In the genomic region with DNA sequence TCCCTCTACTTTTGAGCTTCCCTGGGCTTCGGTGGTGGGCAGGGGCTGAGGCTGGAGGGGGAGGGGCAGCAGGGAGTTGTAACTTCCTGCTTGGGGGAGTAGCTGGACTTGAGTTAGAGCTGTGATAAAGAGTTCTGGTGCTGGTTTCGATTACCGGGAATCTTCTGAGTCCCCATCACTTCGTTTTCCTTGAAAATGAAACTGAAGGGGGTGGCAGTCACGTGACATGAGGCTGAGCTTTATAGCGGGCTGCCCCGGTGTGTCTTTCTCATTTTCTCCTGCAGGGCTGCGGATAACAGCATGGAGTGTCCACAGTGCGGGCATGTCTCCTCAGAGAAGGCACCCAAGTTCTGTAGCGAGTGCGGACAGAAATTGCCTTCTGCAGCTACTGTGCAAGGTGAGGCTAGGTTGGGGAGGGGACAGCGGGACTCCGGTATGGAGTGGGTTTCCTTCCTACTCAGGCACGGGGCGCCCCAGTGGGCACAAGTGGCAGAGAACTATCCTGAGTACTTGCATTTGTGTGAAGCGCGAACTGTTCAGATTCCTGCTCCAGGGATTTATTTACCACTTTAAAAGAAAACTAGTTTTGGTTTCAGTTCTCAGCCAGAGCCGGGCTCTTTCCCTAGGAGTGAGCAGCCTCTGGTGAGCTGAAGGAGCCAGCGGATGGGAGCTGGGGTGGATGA, we compare ENCODE assay signal across 8 mouse cellular contexts. TPM values are rescaled to one million over a fixed set of nuclear protein-coding genes. Genes with fewer than 3 reads are reported as not detected.
DNase-seq lines count a peak whose midpoint lies in the region; ATAC-seq and TF ChIP-seq lines count a peak whose summit lies in the region.

Gene Rnf213 (plus strand): TSS at position 301 of the 683 bp plus-strand sequence.

- peak; percentile 41; the same call in 1 of the 2 replicates for ATAC-seq in heart, embryonic 11.5 days (replicated peaks; ENCODE audit: insufficient number of reproducible peaks, low FRiP score, low TSS enrichment)
- peak; percentile 67 for ATAC-seq in liver, embryonic 13.5 days (ENCODE audit: low read depth)

- H3K27me3 ChIP-seq in heart, embryonic 11.5 days (ENCODE audit: control insufficient read depth, insufficient read depth, low read length) = peaks cover 14% of the 10 kb centered on the region
- H3K27me3 ChIP-seq in liver, embryonic 13.5 days = peaks cover 30% of the 10 kb centered on the region
- no peaks in the 10 kb centered on the region for H3K27me3 ChIP-seq in myocyte (ENCODE audit: control insufficient read depth, insufficient read depth, insufficient read length)
- H3K27me3 ChIP-seq in splenic B cell, adult 2 months (ENCODE audit: control insufficient read depth, insufficient read depth, low read length, poor library complexity, severe bottlenecking) = no peaks in the 10 kb centered on the region

- TF ChIP-seq POLR2A in embryonic fibroblast, embryonic 13.5 days (IDR thresholded peaks at IDR 0.05; ENCODE audit: low read depth, low read length) = peak; percentile 97
- peak; percentile 56 for TF ChIP-seq POLR2A in myocyte (IDR thresholded peaks at IDR 0.05; ENCODE audit: insufficient read length, low read depth)

- no peaks in the 10 kb centered on the region for H3K9me3 ChIP-seq in heart, embryonic 11.5 days (replicated peaks; ENCODE audit: control insufficient read depth, low read length)
- no peaks in the 10 kb centered on the region for H3K9me3 ChIP-seq in liver, embryonic 13.5 days (replicated peaks)

- H3K9ac ChIP-seq in heart, embryonic 11.5 days (ENCODE audit: low read depth, low read length) = peak within 1 kb of the TSS; percentile 75
- H3K9ac ChIP-seq in liver, embryonic 13.5 days = peak within 1 kb of the TSS; percentile 82

- H3K36me3 ChIP-seq in heart, embryonic 11.5 days (ENCODE audit: control insufficient read depth, insufficient read depth, low read length) = no peaks in the 10 kb centered on the region
- H3K36me3 ChIP-seq in liver, embryonic 13.5 days = peaks cover 6% of the 10 kb centered on the region
- no peaks in the 10 kb centered on the region for H3K36me3 ChIP-seq in myocyte (ENCODE audit: control insufficient read depth, insufficient read depth)
- no peaks in the 10 kb centered on the region for H3K36me3 ChIP-seq in splenic B cell, adult 2 months (ENCODE audit: control insufficient read depth, insufficient read depth, low read length, poor library complexity, severe bottlenecking)

- H3K4me3 ChIP-seq in embryonic fibroblast, embryonic 13.5 days (ENCODE audit: insufficient read depth, low read length) = peak within 1 kb of the TSS; percentile 83
- peak within 1 kb of the TSS; percentile 64 for H3K4me3 ChIP-seq in heart, embryonic 11.5 days (ENCODE audit: low read depth, low read length)
- peak within 1 kb of the TSS; percentile 81 for H3K4me3 ChIP-seq in liver, embryonic 13.5 days (replicated peaks)
- H3K4me3 ChIP-seq in myocyte = peak within 1 kb of the TSS; percentile 91

- peak within 1 kb of the TSS; percentile 96 for H3K4me2 ChIP-seq in heart, embryonic 11.5 days
- peak within 1 kb of the TSS; percentile 95 for H3K4me2 ChIP-seq in liver, embryonic 13.5 days
- peak within 1 kb of the TSS; percentile 85 for H3K4me2 ChIP-seq in myocyte (ENCODE audit: low read depth)

- H3K4me1 ChIP-seq in embryonic fibroblast, embryonic 13.5 days (ENCODE audit: control insufficient read depth, insufficient read depth, low read length) = peaks cover 6% of the 10 kb centered on the region
- peaks cover 27% of the 10 kb centered on the region for H3K4me1 ChIP-seq in heart, embryonic 11.5 days (ENCODE audit: control insufficient read depth, insufficient read depth, low read length)
- peaks cover 63% of the 10 kb centered on the region for H3K4me1 ChIP-seq in liver, embryonic 13.5 days (replicated peaks)

- peaks cover 3% of the 10 kb centered on the region for H3K79me2 ChIP-seq in myocyte (ENCODE audit: control insufficient read depth, insufficient read depth)

- under 1% methylated on average over 19 of the region's 19 CpGs for WGBS in heart, embryonic 11.5 days (ENCODE audit: insufficient replicate concordance)
- 1% methylated on average over 19 of the region's 19 CpGs for WGBS in liver, embryonic 13.5 days (ENCODE audit: insufficient replicate concordance)

- H3ac ChIP-seq in myocyte (ENCODE audit: control insufficient read depth, insufficient read length) = peak within 1 kb of the TSS; percentile 7

- H3K27ac ChIP-seq in embryonic fibroblast, embryonic 13.5 days (ENCODE audit: insufficient read depth, low read length) = peak within 1 kb of the TSS; percentile 79
- 0 out of 2 replicates have a peak within 1 kb of the TSS, but pooled peaks have one; percentile 29 for H3K27ac ChIP-seq in heart, embryonic 11.5 days (ENCODE audit: low read depth, low read length)
- H3K27ac ChIP-seq in liver, embryonic 13.5 days = peak within 1 kb of the TSS; percentile 80

- DNase-seq in A20 (ENCODE audit: low read depth, low spot score) = peak; percentile 81
- peak; percentile 64 to 70 for DNase-seq in adrenal gland, adult 18-20 months (ENCODE audit: low spot score in 2 of 2)
- DNase-seq in kidney, adult 9 months = peak; percentile 79
- peak; percentile 63 for DNase-seq in liver, embryonic 13.5 days
- peak; percentile 81 for DNase-seq in splenic B cell, adult 2 months (ENCODE audit: low read depth, low spot score)

- no peak for TF ChIP-seq CTCF in embryonic fibroblast, embryonic 13.5 days (IDR thresholded peaks at IDR 0.05; ENCODE audit: borderline replicate concordance, insufficient read depth, low read length)

TF ChIP-seq in myocyte, 11 proteins besides CTCF, POLR2A, EP300 and RAD21:
- TF ChIP-seq USF1 (IDR thresholded peaks at IDR 0.05; ENCODE audit: low read depth) = peak; percentile 98
- TF ChIP-seq POLR2AphosphoS2 (IDR thresholded peaks at IDR 0.05; ENCODE audit: insufficient read length, low read depth) = peak; percentile 52
- no peak for TF ChIP-seq REST (IDR thresholded peaks at IDR 0.05; ENCODE audit: insufficient read depth, insufficient read length)

RNA-seq across cellular contexts. Expression of gene Rnf213, which starts in this region (rescaled TPM):
- 10 to 100 TPM; 19.1 to 20.6 TPM for total RNA-seq in adrenal gland, adult 18-20 months (2021)
- 48.6 and 61.2 TPM in 2 replicates for polyA plus RNA-seq in embryonic fibroblast, embryonic 13.5 days (2011; ENCODE audit: insufficient read length, low read depth, missing spikeins)
- polyA plus RNA-seq in heart, embryonic 11.5 days (2014; fragmentation: Nextera tagmentation; extraction: Ambion mirVana) = 10.4 and 11.0 TPM in 2 replicates
- 3.1 and 3.2 TPM in 2 replicates for polyA plus RNA-seq in liver, embryonic 13.5 days (2015; fragmentation: Nextera tagmentation; extraction: Ambion mirVana)
- 16.7 TPM for polyA plus RNA-seq in myocyte (2012; fragmentation: generic; extraction: Trizol)

Comparison
In these comparisons a context has a peak if more than half of its experiments do, and no peak if none do; other contexts are left out.
1. Peak in every context shown above with its lines: DNase-seq, ATAC-seq, H3K4me3 ChIP-seq and H3K27ac ChIP-seq.
2. H3K27ac ChIP-seq: peak in every context shown above with its lines; median percentile 80 in liver, embryonic 13.5 days; 79 in embryonic fibroblast, embryonic 13.5 days; 29 in heart, embryonic 11.5 days.